8 mouse cellular contexts compared by ENCODE assay signal in genomic region chr7:49522411-49523114, GRCm38 (mm10).
DNase-seq lines count a peak whose midpoint lies in the region; ATAC-seq and TF ChIP-seq lines count a peak whose summit lies in the region.

No protein-coding gene starts in this region.

- no peak for TF ChIP-seq CTCF in cerebellum, adult 2 months (IDR thresholded peaks at IDR 0.05; ENCODE audit: borderline replicate concordance, insufficient read depth, low read depth, low read length)
- no peak for TF ChIP-seq CTCF in liver, embryonic 14.5 days (IDR thresholded peaks at IDR 0.05; ENCODE audit: low read depth)

- peak; percentile 66 for ATAC-seq in forebrain, embryonic 16.5 days
- peak; percentile 60 for ATAC-seq in liver, embryonic 14.5 days (ENCODE audit: insufficient read depth)
- ATAC-seq in neural tube, embryonic 15.5 days (ENCODE audit: low FRiP score), result peak; percentile 59; the same call in 1 of the 2 replicates

- no peak for TF ChIP-seq EP300 in liver, embryonic 14.5 days (IDR thresholded peaks at IDR 0.05; ENCODE audit: low read depth)

- H3K9ac ChIP-seq in forebrain, embryonic 16.5 days (replicated peaks; ENCODE audit: low read depth, low read length), result no peak overlapping the region
- H3K9ac ChIP-seq in liver, embryonic 14.5 days (replicated peaks), result no peak overlapping the region
- 0 out of 2 replicates have a peak overlapping the region, but pooled peaks have one; percentile 17 for H3K9ac ChIP-seq in neural tube, embryonic 15.5 days (replicated peaks)

- no peaks in the 10 kb centered on the region for H3K36me3 ChIP-seq in forebrain, embryonic 16.5 days (ENCODE audit: control insufficient read depth, insufficient read depth)
- no peaks in the 10 kb centered on the region for H3K36me3 ChIP-seq in liver, embryonic 14.5 days (replicated peaks; ENCODE audit: control insufficient read depth, insufficient read depth, low read depth)
- H3K36me3 ChIP-seq in neural tube, embryonic 15.5 days, result no peaks in the 10 kb centered on the region

- H3K4me1 ChIP-seq in cerebellum, adult 2 months (ENCODE audit: control insufficient read depth, insufficient read depth, low read length), result peaks cover 14% of the 10 kb centered on the region
- peaks cover 28% of the 10 kb centered on the region for H3K4me1 ChIP-seq in forebrain, embryonic 16.5 days (replicated peaks; ENCODE audit: control insufficient read depth, insufficient read depth, low read length)
- peaks cover 0 to 13% of the 10 kb centered on the region in 2 experiments; a peak in 2 of 4 replicates for H3K4me1 ChIP-seq in liver, embryonic 14.5 days (replicated peaks; ENCODE audit: control insufficient read depth in 2 of 2, insufficient read depth in 2 of 2, low read length in 1 of 2)
- H3K4me1 ChIP-seq in neural tube, embryonic 15.5 days, result peaks cover 46% of the 10 kb centered on the region

- peak overlapping the region; percentile 3 for H3K4me3 ChIP-seq in cerebellum, adult 2 months (replicated peaks; ENCODE audit: insufficient read depth, low read depth, low read length)
- peak overlapping the region; percentile 32 for H3K4me3 ChIP-seq in forebrain, embryonic 16.5 days (replicated peaks; ENCODE audit: low read length)
- H3K4me3 ChIP-seq in liver, embryonic 14.5 days (ENCODE audit: insufficient read depth in 1 of 2, low read depth in 2 of 2, low read length in 2 of 2), result peak overlapping the region; percentile 7 to 18
- peak overlapping the region; percentile 23 for H3K4me3 ChIP-seq in neural tube, embryonic 15.5 days (replicated peaks)

- no peaks in the 10 kb centered on the region for H3K27me3 ChIP-seq in cerebellum, adult 2 months (ENCODE audit: control insufficient read depth, insufficient read depth, low read length)
- no peaks in the 10 kb centered on the region; the same call in 1 of the 2 replicates for H3K27me3 ChIP-seq in forebrain, embryonic 16.5 days (replicated peaks; ENCODE audit: control insufficient read depth, insufficient read depth, low read length)
- H3K27me3 ChIP-seq in liver, embryonic 14.5 days (ENCODE audit: control insufficient read depth, insufficient read depth, low read length), result peaks cover 3% of the 10 kb centered on the region; the same call in 1 of the 2 replicates
- H3K27me3 ChIP-seq in neural tube, embryonic 15.5 days (replicated peaks), result 0 out of 2 replicates have a peak, but pooled peaks cover 5% of the 10 kb centered on the region

- peak overlapping the region; percentile 58 for H3K4me2 ChIP-seq in forebrain, embryonic 16.5 days (ENCODE audit: low read length)
- H3K4me2 ChIP-seq in liver, embryonic 14.5 days (ENCODE audit: low read depth), result peak overlapping the region; percentile 6
- peak overlapping the region; percentile 53 for H3K4me2 ChIP-seq in neural tube, embryonic 15.5 days

- 29% methylated on average over 24 of the region's 24 CpGs for WGBS in cerebellum, adult 2 months
- under 1% methylated on average over 24 of the region's 24 CpGs for WGBS in forebrain, embryonic 16.5 days
- WGBS in liver, embryonic 14.5 days (ENCODE audit: insufficient replicate concordance), result 2% methylated on average over 24 of the region's 24 CpGs
- WGBS in neural tube, embryonic 15.5 days, result 4% methylated on average over 24 of the region's 24 CpGs

- H3K9me3 ChIP-seq in forebrain, embryonic 16.5 days (ENCODE audit: control insufficient read depth, low read length), result no peaks in the 10 kb centered on the region
- no peaks in the 10 kb centered on the region for H3K9me3 ChIP-seq in liver, embryonic 14.5 days (ENCODE audit: control insufficient read depth, low read length)
- no peaks in the 10 kb centered on the region for H3K9me3 ChIP-seq in neural tube, embryonic 15.5 days (replicated peaks)

- no peak for TF ChIP-seq POLR2A in cerebellum, adult 2 months (IDR thresholded peaks at IDR 0.05; ENCODE audit: borderline replicate concordance, insufficient read depth, low read length)

- peak overlapping the region; percentile 4; the same call in 1 of the 2 replicates for H3K27ac ChIP-seq in cerebellum, adult 2 months (ENCODE audit: insufficient read depth, low read length)
- H3K27ac ChIP-seq in forebrain, embryonic 16.5 days (ENCODE audit: low read length), result no peak overlapping the region
- H3K27ac ChIP-seq in liver, embryonic 14.5 days, result no peak overlapping the region
- peak overlapping the region; percentile 8; the same call in 1 of the 2 replicates for H3K27ac ChIP-seq in neural tube, embryonic 15.5 days (replicated peaks)

- peak in 1 of 2 experiments; percentile 32 for DNase-seq in cerebellum, adult 2 months
- no peak for DNase-seq in cerebellum, adult 9-10 months
- DNase-seq in adrenal gland, adult (ENCODE audit: inconsistent age in 2 of 2, low spot score in 1 of 2), result peak; percentile 40 to 84
- peak; percentile 2 for DNase-seq in induced T-regulatory cell, adult 2 months (ENCODE audit: low read depth)
- DNase-seq in liver, embryonic 14.5 days (ENCODE audit: low read depth in 3 of 3, low spot score in 3 of 3), result peak; percentile 3 to 18 (median 3)
- no peak for DNase-seq in left cerebral cortex, adult 11 months (ENCODE audit: low spot score)

Comparison
In these comparisons a context has a peak if more than half of its experiments do, and no peak if none do; other contexts are left out.
1. DNase-seq: peak in adrenal gland, adult (2 of 2), induced T-regulatory cell, adult 2 months (single experiment) and liver, embryonic 14.5 days (3 of 3); none in cerebellum, adult 9-10 months (single experiment) and left cerebral cortex, adult 11 months (single experiment).
2. H3K27ac ChIP-seq: peak in cerebellum, adult 2 months (single experiment) and neural tube, embryonic 15.5 days (single experiment); none in forebrain, embryonic 16.5 days (single experiment) and liver, embryonic 14.5 days (single experiment).
3. H3K4me2 ChIP-seq: peak in every context shown above with its lines; median percentile 58 in forebrain, embryonic 16.5 days; 53 in neural tube, embryonic 15.5 days; 6 in liver, embryonic 14.5 days.
4. Peak in every context shown above with its lines, with median percentiles within 50 percentile points of each other: H3K4me3 ChIP-seq and ATAC-seq.